Mouse (Mus musculus): ENCODE results near the gene Ikzf1.

DNA sequence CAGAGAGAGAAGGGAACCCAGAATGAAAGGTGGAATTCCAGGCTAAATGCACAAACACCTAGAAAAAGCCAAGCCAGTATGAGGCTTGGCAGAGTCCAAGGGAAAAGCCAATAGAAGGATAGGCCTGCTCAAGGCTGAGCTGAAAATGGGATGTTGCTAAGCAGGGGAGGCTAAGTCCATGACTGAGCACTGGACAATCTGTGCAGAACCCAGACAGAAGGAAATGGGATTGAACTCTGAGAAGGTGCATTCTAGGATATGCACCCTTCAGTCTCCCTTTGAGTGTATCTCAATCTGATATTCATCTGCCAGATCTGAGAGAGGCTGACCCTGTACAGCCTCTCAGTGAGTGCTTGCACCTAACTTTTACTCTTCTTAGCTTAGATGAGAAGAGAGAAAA lies 25.9 kb downstream of the Ikzf1 start:
- no peak for TF ChIP-seq POLR2A (IDR thresholded peaks at IDR 0.05; ENCODE audit: control insufficient read depth, extremely low read depth, insufficient read depth, low read length, poor library complexity)
- TF ChIP-seq CTCF (IDR thresholded peaks at IDR 0.05; ENCODE audit: borderline replicate concordance, control insufficient read depth, extremely low read depth, insufficient read depth, low read length, poor library complexity), result no peak
